Mouse (Mus musculus) cerebellum, adult 9-11 months (tissue): ENCODE results near the gene Uba52.

Source experiments
- DNase-seq: peaks from one replicate; pipeline ENCODE4 v3.0.0; 2022

The Uba52 gene

GRCm38 (mm10) chr8:70510228-70510915, at the start of gene Uba52:
Uba52 (minus strand) TSS chr8:70510801.
- DNase-seq: peak; percentile 98

DNA sequence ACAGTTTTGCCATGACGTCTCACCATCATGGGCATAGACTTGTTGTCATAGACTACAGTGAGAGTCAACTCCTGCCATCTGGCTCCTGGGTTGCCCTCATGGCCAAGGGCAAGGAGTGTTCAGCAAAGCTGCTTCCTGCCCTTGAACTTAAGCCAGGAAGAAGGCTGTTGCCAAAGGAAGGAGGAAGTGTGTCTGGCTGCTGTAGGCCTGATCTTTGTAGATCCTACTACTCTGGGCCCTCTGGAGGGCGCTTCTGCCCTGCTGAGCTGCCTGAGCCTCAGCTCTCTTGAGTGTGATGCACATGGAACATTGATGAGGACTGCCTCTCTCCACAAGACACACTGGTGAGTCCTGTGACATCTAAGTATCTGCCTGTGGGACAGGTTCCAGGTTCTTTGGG, 49.5 kb upstream of the Uba52 start:
- DNase-seq: peak; percentile 69

- DNase-seq: no peak
Observed at GRCm38 (mm10) chr8:70558983-70559382, 48.4 kb upstream of the Uba52 start.

GRCm38 (mm10) chr8:70558334-70558733, 47.7 kb upstream of the Uba52 start:
- no peak for DNase-seq

- no peak for DNase-seq
Observed at GRCm38 (mm10) chr8:70555079-70555747, 44.6 kb upstream of the Uba52 start.

- DNase-seq: peak; percentile 87
Observed at GRCm38 (mm10) chr8:70553740-70554139, 43.1 kb upstream of the Uba52 start.

DNA sequence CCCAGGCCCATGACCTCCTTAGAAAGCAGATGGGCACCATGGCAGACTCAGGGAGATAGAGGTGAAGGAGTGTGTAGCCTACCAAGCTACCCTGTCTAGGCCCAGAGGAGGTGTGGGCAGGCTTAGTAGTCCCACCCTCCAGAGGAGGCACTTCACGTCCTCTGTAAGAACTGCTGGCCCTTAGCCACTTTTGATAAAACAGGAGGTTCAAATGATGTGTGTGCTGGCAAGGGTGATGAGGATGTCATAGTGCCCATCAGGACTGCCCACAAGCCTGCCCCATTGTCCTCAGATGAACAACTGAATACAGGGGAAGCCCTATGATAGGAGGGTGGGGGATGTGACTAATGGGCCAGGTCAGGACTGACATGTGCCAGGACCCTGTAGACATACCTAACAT, 42.2 kb upstream of the Uba52 start:
- DNase-seq: no peak

DNA sequence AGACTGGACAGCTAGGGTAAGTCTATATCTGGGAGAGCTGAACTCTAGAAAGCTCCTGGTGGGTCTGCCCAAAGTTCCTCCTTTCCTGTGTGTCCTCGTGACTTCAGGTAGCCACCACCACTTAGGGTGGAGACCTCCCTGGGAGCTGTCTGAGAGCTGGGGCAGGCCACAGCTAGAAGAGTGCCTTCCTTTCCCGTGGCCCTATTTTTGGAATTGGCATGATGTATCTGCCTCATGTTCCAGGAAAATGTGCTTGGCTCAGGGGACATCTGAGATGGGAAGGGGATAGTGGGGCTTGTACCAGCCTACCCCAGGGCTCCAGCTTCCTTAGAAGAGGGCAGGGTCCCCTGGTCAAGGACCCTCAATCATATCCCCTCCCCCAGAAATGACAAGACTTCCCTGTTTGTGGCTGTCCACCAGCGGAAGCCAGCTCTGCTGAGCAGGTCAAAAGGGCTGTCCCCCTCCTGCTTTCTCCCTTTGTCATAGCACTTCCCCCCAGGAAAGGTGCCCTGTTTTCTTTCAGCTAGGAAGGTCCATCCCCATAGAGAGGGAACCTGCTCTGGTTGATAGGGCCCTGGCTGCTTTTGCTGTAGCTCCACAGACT, 41.1 kb upstream of the Uba52 start:
- no peak for DNase-seq

GRCm38 (mm10) chr8:70549412-70550184, 39.0 kb upstream of the Uba52 start:
- no peak for DNase-seq

GRCm38 (mm10) chr8:70547762-70548161, 37.2 kb upstream of the Uba52 start:
- DNase-seq: no peak

GRCm38 (mm10) chr8:70546412-70546811, 35.8 kb upstream of the Uba52 start:
- no peak for DNase-seq

DNA sequence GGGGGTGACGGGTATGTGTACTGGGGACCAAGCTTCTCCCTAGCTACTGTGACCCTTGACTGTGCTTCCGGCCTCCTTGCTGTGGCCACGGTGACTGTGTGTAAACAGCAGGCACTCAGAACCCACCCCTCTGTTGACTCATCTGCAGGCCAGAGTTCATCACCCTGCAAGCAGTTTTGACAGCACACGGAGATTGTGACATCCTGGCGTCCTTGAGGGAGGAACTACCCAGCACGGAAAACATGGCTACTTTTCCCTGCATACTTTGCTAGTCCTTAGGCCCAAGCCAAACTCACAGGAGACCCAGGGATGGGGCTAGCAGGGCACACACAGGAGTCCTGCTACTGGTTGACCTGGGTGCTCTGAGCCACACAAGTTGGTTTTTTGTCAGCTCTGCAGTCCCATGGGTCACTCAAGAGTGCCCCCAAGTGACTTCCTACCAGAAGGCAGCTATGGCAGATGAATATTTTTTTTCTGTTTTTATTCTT, 33.6 kb upstream of the Uba52 start:
- no peak for DNase-seq

- DNase-seq: no peak
Observed at GRCm38 (mm10) chr8:70541081-70541480, 30.5 kb upstream of the Uba52 start.

DNA sequence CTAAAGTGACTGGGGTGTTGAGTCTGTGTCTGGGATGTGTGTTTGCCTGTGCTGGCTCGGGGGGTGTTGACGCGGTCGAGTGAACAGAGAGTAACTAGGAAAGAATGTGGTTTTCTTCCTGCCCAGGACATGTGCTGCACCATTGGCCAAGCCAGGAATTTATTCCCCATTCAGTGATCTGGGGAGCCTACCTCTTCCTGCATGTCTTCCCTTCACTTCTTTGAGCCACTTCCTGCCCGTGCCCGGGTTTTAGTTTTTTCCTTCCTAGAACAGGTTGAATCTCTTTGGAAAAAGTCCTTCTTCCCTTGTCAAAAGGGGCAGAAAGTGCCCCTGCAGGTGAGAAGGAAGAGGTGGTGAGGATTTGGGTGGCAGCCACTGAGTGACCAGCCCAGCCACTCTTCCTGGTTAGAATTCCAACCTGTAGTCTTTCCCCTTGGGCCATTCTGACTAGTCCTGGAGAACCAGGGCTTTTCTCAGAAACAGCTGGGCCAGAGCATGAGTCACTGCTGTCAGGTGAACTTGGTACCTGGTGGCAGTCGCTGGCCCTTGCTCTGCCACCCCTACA, 30.0 kb upstream of the Uba52 start:
- peak; percentile 54 for DNase-seq

DNA sequence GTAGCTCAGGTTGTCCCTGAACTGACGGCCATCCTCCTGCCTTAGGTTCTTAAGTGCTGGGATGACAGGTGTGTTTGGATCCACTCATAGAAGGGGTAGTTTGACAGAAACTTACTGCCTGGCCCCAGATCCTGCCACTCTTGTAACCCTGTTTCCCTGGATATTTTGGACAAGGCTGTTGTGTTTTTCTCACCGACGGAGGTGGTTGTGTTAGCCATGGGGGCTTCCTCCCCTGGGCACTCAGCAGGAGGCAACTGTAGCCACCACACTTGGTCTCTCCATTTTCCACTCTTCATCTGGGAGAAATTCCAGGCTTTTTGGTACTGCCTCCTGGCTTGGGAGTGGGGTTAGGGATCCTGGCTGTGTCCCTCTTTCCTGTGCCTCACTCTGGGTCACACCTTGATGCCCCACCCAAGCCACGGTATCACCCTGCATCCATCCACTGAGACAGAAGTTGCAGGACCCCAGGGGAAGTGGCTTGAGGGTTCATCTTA, 29.5 kb upstream of the Uba52 start:
- DNase-seq: peak; percentile 75

GRCm38 (mm10) chr8:70539077-70539813, 28.6 kb upstream of the Uba52 start, which contains the start of gene Ell:
Ell (plus strand) TSS chr8:70539457.
- peak; percentile 98 for DNase-seq

GRCm38 (mm10) chr8:70538633-70539076, 28.1 kb upstream of the Uba52 start:
- peak; percentile 99 for DNase-seq

GRCm38 (mm10) chr8:70538024-70538579, 27.5 kb upstream of the Uba52 start:
- peak; percentile 82 for DNase-seq

DNA sequence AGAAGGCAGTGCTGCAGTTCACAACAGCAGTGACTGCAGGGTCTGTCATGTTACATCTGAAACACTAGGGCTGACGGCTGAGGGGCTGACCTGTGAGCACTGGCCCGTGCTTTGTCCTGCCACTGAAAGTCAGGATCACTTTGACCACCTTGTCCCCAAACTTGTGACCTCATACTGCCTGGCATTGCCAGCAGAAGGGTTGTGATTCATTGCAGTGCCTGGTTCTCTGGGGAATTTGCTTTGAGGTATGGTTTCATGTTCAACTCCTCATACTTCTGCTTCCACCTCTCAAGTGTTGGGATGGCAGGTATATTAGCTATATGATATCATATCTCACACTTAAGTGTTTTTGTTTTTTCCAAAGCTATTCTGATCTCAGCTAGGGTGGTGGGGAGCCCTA, 25.1 kb upstream of the Uba52 start:
- DNase-seq: no peak

GRCm38 (mm10) chr8:70535221-70535620, 24.6 kb upstream of the Uba52 start:
- DNase-seq: no peak

DNA sequence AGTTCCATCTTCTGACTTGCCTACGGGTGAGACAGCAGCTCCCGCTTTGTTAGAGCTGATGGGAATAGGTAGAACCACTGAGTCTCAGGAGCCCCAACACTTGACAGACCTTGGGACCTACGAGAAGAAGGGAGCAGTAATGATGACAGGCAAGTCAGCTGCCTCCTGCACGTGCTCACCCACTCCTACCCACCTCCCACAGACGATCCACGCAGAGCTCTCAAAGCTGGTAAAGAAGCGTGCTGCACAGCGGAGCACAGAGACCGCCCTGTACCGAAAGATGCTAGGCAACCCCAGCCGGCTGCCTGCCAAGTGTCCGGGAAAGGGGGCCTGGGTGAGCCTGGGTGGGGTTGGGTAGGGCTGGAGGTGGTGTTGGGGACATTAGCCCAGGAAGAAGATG, 23.7 kb upstream of the Uba52 start:
- no peak for DNase-seq
